Mouse (Mus musculus): Measurements from ENCODE around the gene Sez6l2. TPM values are rescaled to one million over a fixed set of nuclear protein-coding genes. Genes with fewer than 3 reads are reported as not detected.
"Not testable (repeated sequence)": the region's sequence is repeated elsewhere in the genome, so short reads cannot be mapped to it uniquely, and the experiment has no call there.

The Sez6l2 gene
- polyA plus RNA-seq (2014; fragmentation: Nextera tagmentation; extraction: Ambion mirVana) = 1.1 and 1.7 TPM in 2 replicates

- peak within 1 kb of the TSS; percentile 1; the same call in 1 of the 2 replicates for H3K9ac ChIP-seq (ENCODE audit: low read depth, low read length)
- H3K27me3 ChIP-seq (ENCODE audit: control insufficient read depth, insufficient read depth, low read length) = peaks cover 22% of the 10 kb centered on the region
These were observed at the start of gene Sez6l2 for GRCm38 (mm10) chr7:126949793-126950646. Gene Sez6l2, plus strand, starts transcription at chr7:126950563.

GRCm38 (mm10) chr7:126905590-126905989 is 44.8 kb upstream of the Sez6l2 start:
- Histone ChIP-seq H3K9ac (ENCODE audit: low read depth, low read length) (no peak overlapping the region), H3K4me2 (replicated peaks; ENCODE audit: low read depth, low read length) (no peak overlapping the region), H3K4me3 (ENCODE audit: low read length) (no peak overlapping the region), H3K27me3 (ENCODE audit: control insufficient read depth, insufficient read depth, low read length) (no peaks in the 10 kb centered on the region), H3K4me1 (ENCODE audit: control insufficient read depth, insufficient read depth, low read length) (no peaks in the 10 kb centered on the region), H3K27ac (ENCODE audit: low read depth, low read length) (no peak overlapping the region), H3K9me3 (ENCODE audit: control insufficient read depth, low read length) (no peaks in the 10 kb centered on the region), H3K36me3 (ENCODE audit: control insufficient read depth, insufficient read depth, low read length) (no peaks in the 10 kb centered on the region)
- ATAC-seq (ENCODE audit: low FRiP score, low TSS enrichment) = no peak
- 81% methylated on average over 3 of the region's 3 CpGs for WGBS

More at GRCm38 (mm10) chr7:126949793-126950646, at the start of gene Sez6l2:
- peaks cover 3% of the 10 kb centered on the region; the same call in 1 of the 2 replicates for H3K4me1 ChIP-seq (ENCODE audit: control insufficient read depth, insufficient read depth, low read length)
- 1% methylated on average over 36 of the region's 42 CpGs for WGBS
- H3K4me3 ChIP-seq (ENCODE audit: low read length) = peak within 1 kb of the TSS; percentile 48
- no peaks in the 10 kb centered on the region for H3K9me3 ChIP-seq (ENCODE audit: control insufficient read depth, low read length)
- H3K36me3 ChIP-seq (ENCODE audit: control insufficient read depth, insufficient read depth, low read length) = peaks cover 3% of the 10 kb centered on the region; the same call in 1 of the 2 replicates
- no peak within 1 kb of the TSS for H3K27ac ChIP-seq (ENCODE audit: low read depth, low read length)
- peak; percentile 92 for ATAC-seq (ENCODE audit: low FRiP score, low TSS enrichment)
- H3K4me2 ChIP-seq (replicated peaks; ENCODE audit: low read depth, low read length) = peak within 1 kb of the TSS; percentile 89

GRCm38 (mm10) chr7:126914844-126915243 is 35.5 kb upstream of the Sez6l2 start:
- H3K36me3 ChIP-seq (ENCODE audit: control insufficient read depth, insufficient read depth, low read length) = no peaks in the 10 kb centered on the region
- no peak for ATAC-seq (ENCODE audit: low FRiP score, low TSS enrichment)
- H3K27ac ChIP-seq (ENCODE audit: low read depth, low read length) = no peak overlapping the region
- no peaks in the 10 kb centered on the region for H3K9me3 ChIP-seq (ENCODE audit: control insufficient read depth, low read length)
- no peaks in the 10 kb centered on the region for H3K4me1 ChIP-seq (ENCODE audit: control insufficient read depth, insufficient read depth, low read length)
- H3K9ac ChIP-seq (ENCODE audit: low read depth, low read length) = no peak overlapping the region
- no peaks in the 10 kb centered on the region for H3K27me3 ChIP-seq (ENCODE audit: control insufficient read depth, insufficient read depth, low read length)
- H3K4me3 ChIP-seq (ENCODE audit: low read length) = no peak overlapping the region
- WGBS = 85% methylated on average over 3 of the region's 3 CpGs
- H3K4me2 ChIP-seq (replicated peaks; ENCODE audit: low read depth, low read length) = no peak overlapping the region

GRCm38 (mm10) chr7:126918356-126918755 is 32.0 kb upstream of the Sez6l2 start:
- H3K4me2 ChIP-seq (replicated peaks; ENCODE audit: low read depth, low read length); H3K9me3 ChIP-seq (ENCODE audit: control insufficient read depth, low read length); ATAC-seq (ENCODE audit: low FRiP score, low TSS enrichment); H3K27me3 ChIP-seq (ENCODE audit: control insufficient read depth, insufficient read depth, low read length); H3K27ac ChIP-seq (ENCODE audit: low read depth, low read length); H3K36me3 ChIP-seq (ENCODE audit: control insufficient read depth, insufficient read depth, low read length); H3K4me1 ChIP-seq (ENCODE audit: control insufficient read depth, insufficient read depth, low read length); H3K4me3 ChIP-seq (ENCODE audit: low read length); H3K9ac ChIP-seq (ENCODE audit: low read depth, low read length): not testable (repeated sequence)
- 29% methylated on average over 4 of the region's 4 CpGs for WGBS

GRCm38 (mm10) chr7:126919973-126920372 is 30.4 kb upstream of the Sez6l2 start:
- ATAC-seq (ENCODE audit: low FRiP score, low TSS enrichment) = no peak
- WGBS = 88% methylated on average over 4 of the region's 4 CpGs
- no peak overlapping the region for H3K27ac ChIP-seq (ENCODE audit: low read depth, low read length)
- H3K36me3 ChIP-seq (ENCODE audit: control insufficient read depth, insufficient read depth, low read length) = no peaks in the 10 kb centered on the region
- no peak overlapping the region for H3K9ac ChIP-seq (ENCODE audit: low read depth, low read length)
- H3K4me2 ChIP-seq (replicated peaks; ENCODE audit: low read depth, low read length) = no peak overlapping the region
- H3K9me3 ChIP-seq (ENCODE audit: control insufficient read depth, low read length) = no peaks in the 10 kb centered on the region
- no peaks in the 10 kb centered on the region for H3K27me3 ChIP-seq (ENCODE audit: control insufficient read depth, insufficient read depth, low read length)
- H3K4me3 ChIP-seq (ENCODE audit: low read length) = no peak overlapping the region
- no peaks in the 10 kb centered on the region for H3K4me1 ChIP-seq (ENCODE audit: control insufficient read depth, insufficient read depth, low read length)

GRCm38 (mm10) chr7:126921563-126921962 is 28.8 kb upstream of the Sez6l2 start:
- no peak for ATAC-seq (ENCODE audit: low FRiP score, low TSS enrichment)
- WGBS = 67% methylated on average over 2 of the region's 2 CpGs
- H3K4me3 ChIP-seq (ENCODE audit: low read length) = no peak overlapping the region
- H3K27ac ChIP-seq (ENCODE audit: low read depth, low read length) = 0 out of 2 replicates have a peak overlapping the region, but pooled peaks have one; percentile 7
- no peak overlapping the region for H3K4me2 ChIP-seq (replicated peaks; ENCODE audit: low read depth, low read length)
- H3K9ac ChIP-seq (ENCODE audit: low read depth, low read length) = no peak overlapping the region
- no peaks in the 10 kb centered on the region for H3K4me1 ChIP-seq (ENCODE audit: control insufficient read depth, insufficient read depth, low read length)
- H3K27me3 ChIP-seq (ENCODE audit: control insufficient read depth, insufficient read depth, low read length) = no peaks in the 10 kb centered on the region
- no peaks in the 10 kb centered on the region for H3K9me3 ChIP-seq (ENCODE audit: control insufficient read depth, low read length)
- H3K36me3 ChIP-seq (ENCODE audit: control insufficient read depth, insufficient read depth, low read length) = no peaks in the 10 kb centered on the region

GRCm38 (mm10) chr7:126922624-126923060 is 27.7 kb upstream of the Sez6l2 start, which contains the start of gene Tmem219:
Gene Tmem219, minus strand, starts transcription at chr7:126922917.
- 0 out of 2 replicates have a peak within 1 kb of the TSS, but pooled peaks have one; percentile 7 for H3K27ac ChIP-seq (ENCODE audit: low read depth, low read length)

GRCm38 (mm10) chr7:126923999-126924398 is 26.4 kb upstream of the Sez6l2 start:
- Histone ChIP-seq H3K4me3 (ENCODE audit: low read length) (no peak overlapping the region), H3K9ac (ENCODE audit: low read depth, low read length) (no peak overlapping the region), H3K4me1 (ENCODE audit: control insufficient read depth, insufficient read depth, low read length) (no peaks in the 10 kb centered on the region), H3K27me3 (ENCODE audit: control insufficient read depth, insufficient read depth, low read length) (no peaks in the 10 kb centered on the region), H3K36me3 (ENCODE audit: control insufficient read depth, insufficient read depth, low read length) (no peaks in the 10 kb centered on the region), H3K9me3 (ENCODE audit: control insufficient read depth, low read length) (no peaks in the 10 kb centered on the region), H3K27ac (ENCODE audit: low read depth, low read length) (no peak overlapping the region), H3K4me2 (replicated peaks; ENCODE audit: low read depth, low read length) (no peak overlapping the region)
- WGBS = 81% methylated on average over 5 of the region's 5 CpGs
- ATAC-seq (ENCODE audit: low FRiP score, low TSS enrichment) = no peak

More at GRCm38 (mm10) chr7:126922624-126923060, 27.7 kb upstream of the Sez6l2 start, which contains the start of gene Tmem219:
- 56% methylated on average over 5 of the region's 5 CpGs for WGBS
- Histone ChIP-seq H3K4me3 (ENCODE audit: low read length) (no peak within 1 kb of the TSS), H3K36me3 (ENCODE audit: control insufficient read depth, insufficient read depth, low read length) (no peaks in the 10 kb centered on the region), H3K4me1 (ENCODE audit: control insufficient read depth, insufficient read depth, low read length) (no peaks in the 10 kb centered on the region), H3K9ac (ENCODE audit: low read depth, low read length) (no peak within 1 kb of the TSS), H3K27me3 (ENCODE audit: control insufficient read depth, insufficient read depth, low read length) (no peaks in the 10 kb centered on the region), H3K4me2 (replicated peaks; ENCODE audit: low read depth, low read length) (no peak within 1 kb of the TSS), H3K9me3 (ENCODE audit: control insufficient read depth, low read length) (no peaks in the 10 kb centered on the region)
- ATAC-seq (ENCODE audit: low FRiP score, low TSS enrichment) = no peak

GRCm38 (mm10) chr7:126926299-126926698 is 24.1 kb upstream of the Sez6l2 start:
- Histone ChIP-seq H3K27me3 (ENCODE audit: control insufficient read depth, insufficient read depth, low read length) (no peaks in the 10 kb centered on the region), H3K4me2 (replicated peaks; ENCODE audit: low read depth, low read length) (no peak overlapping the region), H3K9me3 (ENCODE audit: control insufficient read depth, low read length) (no peaks in the 10 kb centered on the region), H3K4me1 (ENCODE audit: control insufficient read depth, insufficient read depth, low read length) (peaks cover 9% of the 10 kb centered on the region), H3K36me3 (ENCODE audit: control insufficient read depth, insufficient read depth, low read length) (peaks cover 8% of the 10 kb centered on the region; the same call in 1 of the 2 replicates), H3K4me3 (ENCODE audit: low read length) (no peak overlapping the region), H3K27ac (ENCODE audit: low read depth, low read length) (no peak overlapping the region), H3K9ac (ENCODE audit: low read depth, low read length) (no peak overlapping the region)
- WGBS = 40% methylated on average over 3 of the region's 3 CpGs
- no peak for ATAC-seq (ENCODE audit: low FRiP score, low TSS enrichment)

Measured in kidney, embryonic 14.5 days (tissue).